Mouse (Mus musculus): ENCODE measurements around the gene Ube2a. TPM values are rescaled to one million over a fixed set of nuclear protein-coding genes. Genes with fewer than 3 reads are reported as not detected.

The Ube2a gene
- total and polyA plus RNA-seq, 3 experiments, result 30.7 to 141 (median 90.4) TPM

GRCm38 (mm10) chrX:36864609-36865328 is 8.9 kb upstream of the Ube2a start:
- TF ChIP-seq JUND (conservative IDR thresholded peaks at IDR 0.05; ENCODE audit: low read depth, low read length) (no peak), GABPA (IDR thresholded peaks at IDR 0.05; ENCODE audit: insufficient replicate concordance, low read depth, low read length) (no peak), EP300 (IDR thresholded peaks at IDR 0.05; ENCODE audit: low read length) (no peak), POLR2AphosphoS2 (IDR thresholded peaks at IDR 0.05; ENCODE audit: low read depth, low read length) (no peak), MAZ (IDR thresholded peaks at IDR 0.05; ENCODE audit: low read depth, low read length) (no peak), ZNF384 (IDR thresholded peaks at IDR 0.05; ENCODE audit: low read depth, low read length) (peak; percentile 44), UBTF (IDR thresholded peaks at IDR 0.05; ENCODE audit: low read depth, low read length) (no peak)
- Histone ChIP-seq H3K4me2 (ENCODE audit: insufficient read depth, low read depth, poor library complexity, severe bottlenecking) (peak overlapping the region; percentile 56), H3K36me3 (replicated peaks in 1 of 2; ENCODE audit: control insufficient read depth in 1 of 2, insufficient read depth in 1 of 2, low read length in 1 of 2) (peaks cover 0 to 4% of the 10 kb centered on the region in 2 experiments), H3K27ac (ENCODE audit: insufficient read depth, low read depth) (no peak overlapping the region), H3K79me2 (replicated peaks; ENCODE audit: control insufficient read depth, extremely low read depth, insufficient read depth, poor library complexity, severe bottlenecking) (peaks cover 18% of the 10 kb centered on the region; the same call in 1 of the 2 replicates), H3K9me3 (replicated peaks; ENCODE audit: low read length) (no peaks in the 10 kb centered on the region), H3K4me3 (replicated peaks in 1 of 3; ENCODE audit: low read depth in 2 of 3, low read length in 2 of 3, poor library complexity in 1 of 3) (peak overlapping the region in 2 of 3 experiments; percentile 38 to 50), H3K27me3 (replicated peaks) (no peaks in the 10 kb centered on the region), H3K9ac (ENCODE audit: insufficient read depth, low read depth) (no peak overlapping the region; the same call in 1 of the 2 replicates), H3K4me1 (ENCODE audit: control insufficient read depth in 1 of 2, insufficient read depth in 2 of 2) (peaks cover 0 to 8% of the 10 kb centered on the region in 2 experiments; a peak in 2 of 4 replicates)
- no peak for DNase-seq (ENCODE audit: extremely low read depth)
- dilution Hi-C loops (cut with MboI; ENCODE audit: extremely low pct_ligation_motif_present, extremely low pct_unique_long_range_greater_than_20kb, low sequenced_read_pairs) (no loop called here), in situ Hi-C loops (cut with MboI; ENCODE audit: low pct_ligation_motif_present, low pct_unique_long_range_greater_than_20kb, low sequenced_read_pairs) (no loop called here)

GRCm38 (mm10) chrX:36870372-36870771 is 3.3 kb upstream of the Ube2a start:
- H3K4me3 ChIP-seq (replicated peaks in 1 of 3; ENCODE audit: low read depth in 2 of 3, low read length in 2 of 3, poor library complexity in 1 of 3), result no peak overlapping the region
- DNase-seq (ENCODE audit: extremely low read depth), result no peak
- no peak overlapping the region for H3K27ac ChIP-seq (ENCODE audit: insufficient read depth, low read depth)
- TF ChIP-seq ETS1 (conservative IDR thresholded peaks at IDR 0.05; ENCODE audit: low read depth, low read length), result no peak
- TF ChIP-seq TBP (conservative IDR thresholded peaks at IDR 0.05; ENCODE audit: low read depth, low read length), result no peak
- TF ChIP-seq POLR2AphosphoS2 (IDR thresholded peaks at IDR 0.05; ENCODE audit: low read depth, low read length), result no peak
- TF ChIP-seq GABPA (IDR thresholded peaks at IDR 0.05; ENCODE audit: insufficient replicate concordance, low read depth, low read length), result no peak
- no peak for TF ChIP-seq ZMIZ1 (IDR thresholded peaks at IDR 0.05; ENCODE audit: low read depth, low read length)
- TF ChIP-seq CHD2 (IDR thresholded peaks at IDR 0.05; ENCODE audit: low read length), result no peak
- TF ChIP-seq SIN3A (IDR thresholded peaks at IDR 0.05; ENCODE audit: low read length), result no peak
- dilution Hi-C loops (cut with MboI; ENCODE audit: extremely low pct_ligation_motif_present, extremely low pct_unique_long_range_greater_than_20kb, low sequenced_read_pairs), result no loop called here
- H3K27me3 ChIP-seq (replicated peaks), result no peaks in the 10 kb centered on the region
- peaks cover 8% of the 10 kb centered on the region for H3K79me2 ChIP-seq (replicated peaks; ENCODE audit: control insufficient read depth, extremely low read depth, insufficient read depth, poor library complexity, severe bottlenecking)
- no peak overlapping the region for H3K9ac ChIP-seq (ENCODE audit: insufficient read depth, low read depth)
- no peaks in the 10 kb centered on the region for H3K9me3 ChIP-seq (replicated peaks; ENCODE audit: low read length)
- in situ Hi-C loops (cut with MboI; ENCODE audit: low pct_ligation_motif_present, low pct_unique_long_range_greater_than_20kb, low sequenced_read_pairs), result no loop called here
- peaks cover 0 to 6% of the 10 kb centered on the region in 2 experiments; a peak in 1 of 4 replicates for H3K4me1 ChIP-seq (ENCODE audit: control insufficient read depth in 1 of 2, insufficient read depth in 2 of 2)
- no peak overlapping the region for H3K4me2 ChIP-seq (ENCODE audit: insufficient read depth, low read depth, poor library complexity, severe bottlenecking)
- H3K36me3 ChIP-seq (replicated peaks in 1 of 2; ENCODE audit: control insufficient read depth in 1 of 2, insufficient read depth in 1 of 2, low read length in 1 of 2), result no peaks in the 10 kb centered on the region
